Mouse (Mus musculus): ENCODE measurements at regions not wholly inside any gene's neighbourhood (a gene's known extent, or its start where the extent isn't known, plus 50 kb on each side); places are given as distances from the start of the nearest gene placed in this dataset.
"Not testable (repeated sequence)": the region's sequence is repeated elsewhere in the genome, so short reads cannot be mapped to it uniquely, and the experiment has no call there.

DNA sequence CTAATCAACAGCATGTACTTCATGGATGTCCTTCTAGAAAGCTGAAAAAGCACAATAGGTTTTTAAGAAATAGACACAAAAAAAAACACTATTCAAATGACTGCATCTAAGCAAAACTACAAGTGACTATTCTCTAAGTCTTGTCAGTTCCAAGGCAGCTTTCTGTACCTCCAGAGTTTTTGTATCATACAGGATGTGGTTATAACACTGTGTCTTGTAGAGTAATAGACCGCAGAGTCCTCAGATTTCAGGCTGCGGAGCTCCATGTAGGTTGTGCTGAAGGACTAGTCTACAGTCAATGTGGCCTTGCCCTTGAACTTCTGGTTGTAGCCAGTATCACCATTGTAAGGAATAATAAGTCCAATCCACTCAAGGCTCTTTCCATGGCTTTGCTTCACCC is 1137.7 kb upstream of the Zfp386 start:
- not testable (repeated sequence) for DNase-seq

GRCm38 (mm10) chr12:114914406-114914805 is 1133.1 kb upstream of the Zfp386 start:
- not testable (repeated sequence) for DNase-seq

GRCm38 (mm10) chr12:114927691-114928090 is 1119.8 kb upstream of the Zfp386 start:
- no peak for DNase-seq

DNA sequence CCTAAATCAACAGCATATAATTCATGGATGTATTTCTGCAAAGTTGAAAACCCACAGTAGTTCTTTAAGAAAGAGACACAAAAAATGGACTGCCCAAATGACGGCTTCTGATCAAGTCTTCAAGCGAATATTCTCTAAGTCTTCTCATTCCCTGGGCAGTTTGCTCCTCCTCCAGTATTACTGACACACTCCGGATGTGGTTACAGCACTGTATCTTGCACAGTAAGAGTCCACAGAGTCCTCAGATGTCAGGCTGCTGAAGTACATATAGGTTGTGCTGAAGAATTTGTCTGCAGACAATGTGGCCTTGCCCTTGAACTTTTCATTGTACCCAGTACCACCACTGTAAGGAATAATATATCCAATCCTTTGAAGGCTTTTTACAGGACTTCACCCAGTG is 1115.4 kb upstream of the Zfp386 start:
- DNase-seq: no peak

DNA sequence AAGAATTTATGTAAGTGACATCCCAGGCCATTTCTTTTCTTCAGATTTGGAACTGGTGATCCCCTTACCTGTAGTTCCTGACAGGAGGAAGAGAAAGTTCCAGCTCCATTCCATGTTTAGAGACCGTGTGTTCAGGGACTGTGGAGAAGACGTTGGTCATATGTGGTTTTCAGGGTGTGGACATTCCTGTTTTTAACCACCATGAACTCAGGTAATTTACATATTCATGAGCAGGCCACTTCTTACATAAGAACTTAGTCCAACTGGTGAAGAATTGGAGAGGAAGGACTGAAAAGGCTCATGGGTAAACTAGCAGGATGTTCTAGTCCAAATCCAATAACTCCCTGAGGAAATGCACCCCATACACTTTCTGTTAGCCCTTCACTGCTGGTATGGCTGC is 1114.9 kb upstream of the Zfp386 start:
- no peak for DNase-seq

DNA sequence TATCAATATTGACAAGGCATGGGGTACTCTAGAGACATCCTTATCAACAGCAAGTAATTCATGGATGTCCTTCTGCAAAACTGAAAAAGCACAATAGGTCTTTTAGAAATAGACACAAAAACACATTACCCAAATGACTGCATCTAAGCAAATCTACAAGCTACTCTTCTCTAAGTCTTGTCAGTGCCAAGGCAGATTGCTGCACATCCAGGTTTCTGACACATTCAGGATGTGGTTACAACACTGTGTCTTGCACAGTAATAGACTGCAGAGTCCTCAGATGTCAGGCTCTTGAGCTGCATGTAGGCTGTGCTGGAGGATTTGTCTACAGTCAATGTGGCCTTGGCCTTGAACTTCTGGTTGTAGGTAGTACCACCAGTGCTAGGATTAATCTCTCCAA is 1110.7 kb upstream of the Zfp386 start:
- not testable (repeated sequence) for DNase-seq

DNA sequence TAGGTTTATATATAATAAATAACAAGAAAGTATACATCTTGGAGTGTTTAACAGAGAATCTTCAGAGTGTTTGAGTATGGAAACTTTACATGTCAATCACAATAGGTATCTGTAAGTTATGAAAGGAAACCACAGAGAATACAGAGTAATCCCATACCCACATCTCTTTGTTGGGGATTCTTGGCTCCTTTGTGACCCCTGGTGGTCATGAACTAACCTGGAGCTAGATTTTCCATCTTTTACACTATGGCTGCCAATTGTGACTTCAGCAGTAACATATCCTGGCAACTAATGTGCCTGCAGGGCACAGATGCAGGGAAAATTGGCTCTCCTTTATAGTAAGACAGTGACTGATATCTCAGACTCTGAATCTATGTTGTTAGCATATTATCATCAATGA is 1107.9 kb upstream of the Zfp386 start:
- no peak for DNase-seq

- DNase-seq: no peak
Measured at GRCm38 (mm10) chr12:114962105-114962504, 1085.4 kb upstream of the Zfp386 start.

DNA sequence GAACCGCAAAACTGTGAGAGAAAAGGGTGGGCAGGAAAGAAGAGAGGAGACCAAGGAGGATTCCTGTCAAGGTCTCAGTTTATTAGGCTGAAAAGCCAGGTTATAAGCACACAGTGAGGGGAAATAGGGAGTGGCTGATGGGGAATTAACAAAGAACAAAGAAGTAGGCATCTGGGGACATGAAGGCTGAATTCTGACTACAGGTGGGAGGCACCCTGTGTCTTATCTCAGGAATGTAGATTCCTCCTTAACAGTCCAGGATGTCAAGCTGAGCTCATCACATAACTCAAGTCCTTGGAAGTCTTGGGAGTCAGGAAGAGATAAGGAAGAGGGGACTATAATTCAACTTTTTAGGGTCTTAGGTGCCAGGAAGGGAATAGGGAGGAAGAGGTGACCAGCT is 1083.3 kb upstream of the Zfp386 start:
- not testable (repeated sequence) for DNase-seq

DNA sequence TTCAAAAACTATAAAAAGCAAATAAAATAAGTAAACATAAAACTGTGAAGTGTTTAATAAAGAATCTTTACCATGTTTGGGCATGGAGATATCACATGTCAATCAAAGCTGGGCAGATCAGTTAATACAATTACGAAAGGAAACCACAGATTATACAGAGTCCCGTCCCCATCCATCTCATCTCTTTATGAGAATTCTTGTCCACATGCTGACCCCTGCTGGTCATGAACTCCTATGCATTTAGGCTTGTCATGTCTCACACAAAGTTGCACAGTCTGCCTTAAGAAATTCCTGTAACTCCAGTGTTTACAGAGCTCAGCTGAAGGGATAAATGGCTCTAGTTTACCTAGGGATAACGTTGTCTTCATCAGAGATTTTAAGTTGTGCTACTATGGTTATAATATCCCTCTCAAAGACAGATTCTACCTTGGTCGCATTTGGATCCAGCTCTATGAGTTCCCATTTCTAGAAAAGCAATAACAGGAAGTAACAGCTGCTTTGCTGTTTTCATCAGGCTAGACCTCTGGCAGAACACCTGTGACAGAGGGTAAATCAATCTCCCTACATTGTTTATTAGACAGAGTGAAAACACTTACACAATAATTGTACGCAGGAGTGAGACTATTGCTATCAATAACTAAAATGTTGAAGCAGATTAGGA is 1065.9 kb upstream of the Zfp386 start:
- DNase-seq: peak; percentile 8

- DNase-seq: no peak
Measured at GRCm38 (mm10) chr12:114990916-114991315, 1056.6 kb upstream of the Zfp386 start.

DNA sequence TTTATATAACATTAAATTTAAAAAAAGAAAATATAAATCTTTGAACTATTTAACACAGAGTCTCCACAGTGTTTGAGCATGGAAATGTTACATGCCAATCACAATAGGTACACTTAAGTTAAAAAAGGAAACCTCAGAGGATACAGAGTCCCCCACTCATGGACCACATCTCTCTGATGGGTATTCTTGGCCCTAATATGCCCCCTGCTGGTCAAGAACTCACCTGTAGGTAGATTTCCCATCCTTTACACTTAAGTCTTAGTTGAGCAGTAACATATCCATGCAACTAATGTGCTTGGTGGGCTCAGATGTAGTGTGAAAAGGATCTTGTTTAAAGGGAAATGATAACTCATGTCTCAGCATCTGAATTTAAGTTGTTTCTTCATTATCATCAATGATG is 1050.7 kb upstream of the Zfp386 start:
- no peak for DNase-seq

GRCm38 (mm10) chr12:115003118-115003517 is 1044.4 kb upstream of the Zfp386 start:
- no peak for DNase-seq

- no peak for DNase-seq
Measured at GRCm38 (mm10) chr12:115008434-115008833, 1039.1 kb upstream of the Zfp386 start.

DNA sequence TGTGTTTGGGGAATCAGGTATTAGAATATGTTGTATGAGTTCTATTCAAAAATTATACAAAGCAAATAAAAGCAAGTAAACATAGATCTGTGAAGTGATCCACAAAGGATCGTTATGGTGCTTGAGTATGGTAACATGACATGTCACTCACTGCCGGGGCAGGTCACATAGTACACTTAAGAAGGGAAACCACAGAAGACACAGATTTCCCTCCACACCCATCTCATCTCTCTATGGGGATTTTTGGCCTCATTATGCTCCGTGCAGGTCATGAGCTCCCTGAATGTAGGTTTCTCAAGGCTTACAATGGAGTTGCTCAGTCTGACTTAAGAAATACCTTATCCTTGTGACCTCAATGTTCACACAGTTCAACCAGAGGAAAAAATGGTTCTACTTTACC is 1034.8 kb upstream of the Zfp386 start:
- no peak for DNase-seq

GRCm38 (mm10) chr12:115023742-115024141 is 1023.8 kb upstream of the Zfp386 start:
- DNase-seq: no peak

- no peak for DNase-seq
Measured at GRCm38 (mm10) chr12:115034438-115035129, 1012.9 kb upstream of the Zfp386 start.

DNA sequence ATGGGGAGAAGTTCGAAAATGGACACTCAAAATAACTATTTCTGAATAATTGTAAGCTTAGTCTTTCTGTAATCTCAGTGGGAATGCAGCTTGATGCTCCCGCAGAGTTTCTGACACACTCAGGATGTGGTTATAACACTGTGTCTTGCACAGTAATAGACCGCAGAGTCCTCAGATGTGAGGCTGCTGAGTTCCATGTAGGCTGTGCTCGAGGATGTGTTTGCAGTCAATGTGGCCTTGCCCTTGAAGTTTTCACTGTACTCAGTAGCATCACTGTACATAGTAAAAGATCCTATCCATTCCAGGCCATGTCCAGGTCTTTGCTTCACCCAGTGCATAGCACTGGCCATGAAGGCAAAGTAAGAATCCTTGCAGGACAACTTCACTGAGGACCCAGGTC is 992.4 kb upstream of the Zfp386 start:
- no peak for DNase-seq

DNA sequence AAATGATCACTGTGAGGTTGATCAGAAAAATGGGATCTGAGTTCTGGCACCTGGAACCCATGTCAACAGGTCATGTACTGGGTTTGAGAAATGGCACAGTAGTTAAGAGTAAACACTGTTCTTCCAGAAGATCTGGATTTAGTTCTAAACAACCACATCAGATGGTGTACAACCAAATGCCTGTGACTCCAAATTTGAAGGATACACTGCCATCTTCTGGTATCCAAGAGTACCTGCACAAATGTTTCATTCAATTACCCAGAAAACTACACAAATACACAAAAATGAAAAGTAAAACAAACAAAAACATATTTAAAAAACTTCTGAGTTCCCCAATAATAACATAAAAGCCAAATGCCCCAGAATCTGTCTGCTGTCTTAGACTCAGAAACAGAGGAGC is 987.6 kb upstream of the Zfp386 start:
- DNase-seq: not testable (repeated sequence)

DNA sequence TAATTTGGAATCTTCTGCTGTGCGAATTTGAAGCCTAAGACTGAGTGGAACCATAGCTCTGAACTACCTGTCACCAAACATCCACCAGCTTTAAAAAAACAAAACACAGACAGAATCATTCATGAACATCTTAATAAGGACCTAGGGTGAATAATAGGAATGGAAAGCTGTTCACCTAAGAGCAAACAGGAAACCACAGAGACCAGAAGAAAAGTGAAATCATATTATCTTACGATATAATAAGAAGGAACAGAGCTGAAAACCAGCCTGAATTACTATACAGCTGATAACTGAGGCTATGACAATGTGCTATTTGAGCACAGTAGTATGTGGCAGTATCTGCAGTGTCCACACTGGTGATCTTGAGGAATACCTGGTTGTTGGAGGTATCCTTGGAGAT is 980.3 kb upstream of the Zfp386 start:
- DNase-seq: no peak

GRCm38 (mm10) chr12:115091460-115091859 is 956.1 kb upstream of the Zfp386 start:
- not testable (repeated sequence) for DNase-seq

- no peak for DNase-seq
Measured at GRCm38 (mm10) chr12:115109742-115110141, 937.8 kb upstream of the Zfp386 start.

DNA sequence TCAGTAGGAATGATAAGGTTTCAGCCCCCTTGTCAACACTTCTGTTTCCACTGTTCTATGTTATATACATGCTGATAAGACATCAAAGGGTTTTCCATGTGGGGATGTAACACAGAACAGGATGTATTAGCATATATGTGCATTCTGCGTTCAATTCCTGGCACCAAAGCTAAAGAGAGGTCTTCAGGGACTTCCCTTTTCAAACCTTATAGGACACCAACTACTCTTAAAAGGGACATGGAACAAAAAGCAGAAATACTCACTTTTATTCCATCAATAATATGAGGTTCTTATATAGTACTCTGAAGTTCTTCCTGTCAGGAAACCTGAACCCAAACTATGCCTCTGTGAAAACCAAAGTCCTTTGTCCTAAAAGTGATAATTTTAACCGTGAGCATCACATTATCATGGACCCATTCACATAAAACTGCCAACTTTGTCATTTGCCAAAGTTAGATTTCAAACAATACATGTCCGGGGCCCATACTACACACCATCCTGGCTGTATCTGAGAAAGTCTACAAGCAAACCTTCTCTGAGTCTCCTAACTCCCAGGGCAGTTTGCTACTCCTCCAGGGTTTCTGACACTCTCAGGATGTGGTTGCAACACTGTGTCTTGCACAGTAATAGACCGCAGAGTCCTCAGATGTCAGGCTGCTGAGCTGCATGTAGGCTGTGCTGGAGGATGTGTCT is 928.2 kb upstream of the Zfp386 start:
- not testable (repeated sequence) for DNase-seq

DNA sequence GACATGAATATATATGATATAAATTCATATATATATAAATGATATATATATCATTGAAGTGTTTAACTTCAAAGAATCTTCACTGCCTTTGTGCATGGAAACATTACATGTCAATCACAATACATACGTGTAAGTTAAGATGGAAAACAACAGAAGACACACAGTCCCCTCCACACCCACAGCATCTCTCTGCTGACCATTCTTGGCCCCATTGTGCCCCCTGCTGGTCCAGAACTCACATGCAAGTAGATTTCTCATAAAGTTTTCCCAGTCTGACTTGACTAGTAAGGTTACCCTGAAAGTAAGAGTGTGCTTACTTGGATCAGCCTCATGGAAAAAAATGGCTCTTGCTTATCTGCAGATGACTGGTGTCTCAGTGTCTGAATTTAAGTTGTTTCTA is 926.3 kb upstream of the Zfp386 start:
- no peak for DNase-seq

Measured in lung, postnatal 14 days (tissue).